Mouse (Mus musculus) v-Abl transformed pro-B cells (cell line): Measurements from ENCODE around the gene Dst.

ENCODE experiments used
- in situ Hi-C, 2 experiments: fragments of 400-800 bp; cut with MboI; formaldehyde crosslinking; loops; one replicate each; pipeline ENCODE4 v1.15.1; 2025; ENCODE audit not compliant: unreplicated experiment in 2 of 2

Dst gene

DNA sequence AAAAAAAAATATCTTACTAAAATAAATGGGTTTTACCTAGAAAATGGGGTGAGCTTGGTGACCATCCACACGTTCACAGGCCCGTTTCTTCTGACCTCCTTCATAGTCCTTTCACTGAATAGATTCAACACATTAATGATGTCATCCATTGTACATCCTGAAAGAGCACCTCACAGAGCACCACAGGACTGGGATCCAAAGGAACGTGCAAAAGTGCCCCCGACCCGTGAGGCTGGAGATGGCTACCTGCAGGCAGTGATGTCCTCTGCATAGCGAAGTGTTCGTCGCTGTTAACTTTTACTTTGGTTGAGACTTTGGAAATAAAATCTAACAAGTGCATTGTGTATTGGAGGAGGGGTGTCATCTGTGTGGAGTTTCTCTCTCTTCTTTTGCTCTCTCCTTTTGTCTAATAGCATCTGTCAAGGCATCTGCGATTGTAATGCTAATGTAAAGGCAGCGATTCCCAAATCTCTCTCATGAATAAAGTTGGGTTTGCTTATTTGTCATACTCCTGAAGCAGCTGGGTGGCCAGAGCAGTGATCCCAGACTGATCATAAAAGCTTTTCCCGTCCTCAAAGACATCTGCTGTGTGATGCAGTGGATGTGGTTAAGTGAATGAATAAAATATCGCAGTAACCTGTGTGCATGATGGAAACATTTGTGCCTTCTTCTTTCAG is 275.4 kb downstream of the Dst start:
- in situ Hi-C loops = no loop called here

DNA sequence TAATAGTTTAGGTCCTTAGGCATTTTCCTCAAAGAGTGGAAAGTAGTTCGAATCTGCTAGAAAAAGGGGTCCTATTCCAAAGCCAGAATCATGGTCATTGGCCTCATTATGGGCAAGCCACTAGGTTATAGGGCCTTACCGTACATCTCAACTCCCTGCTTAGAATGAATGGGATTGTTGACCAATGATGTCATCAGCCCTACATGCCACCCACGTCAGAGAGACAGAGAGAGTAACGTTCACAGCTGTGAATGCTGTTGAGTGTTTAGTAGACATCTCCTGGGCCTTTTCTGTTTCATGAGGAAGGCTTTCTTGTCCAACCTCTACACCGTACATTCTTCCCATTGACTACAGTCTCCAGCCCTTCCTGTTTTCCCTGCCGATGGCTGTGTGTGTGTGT is 276.2 kb downstream of the Dst start:
- in situ Hi-C loops = no loop called here

GRCm38 (mm10) chr1:34186033-34186432 is 278.0 kb downstream of the Dst start:
- in situ Hi-C loops = no loop called here

GRCm38 (mm10) chr1:34187501-34187900 is 279.5 kb downstream of the Dst start:
- in situ Hi-C loops = no loop called here

- in situ Hi-C loops = no loop called here
These were observed 280.8 kb downstream of the Dst start for GRCm38 (mm10) chr1:34188721-34189236.

GRCm38 (mm10) chr1:34189318-34189717 is 281.3 kb downstream of the Dst start:
- in situ Hi-C loops = no loop called here

DNA sequence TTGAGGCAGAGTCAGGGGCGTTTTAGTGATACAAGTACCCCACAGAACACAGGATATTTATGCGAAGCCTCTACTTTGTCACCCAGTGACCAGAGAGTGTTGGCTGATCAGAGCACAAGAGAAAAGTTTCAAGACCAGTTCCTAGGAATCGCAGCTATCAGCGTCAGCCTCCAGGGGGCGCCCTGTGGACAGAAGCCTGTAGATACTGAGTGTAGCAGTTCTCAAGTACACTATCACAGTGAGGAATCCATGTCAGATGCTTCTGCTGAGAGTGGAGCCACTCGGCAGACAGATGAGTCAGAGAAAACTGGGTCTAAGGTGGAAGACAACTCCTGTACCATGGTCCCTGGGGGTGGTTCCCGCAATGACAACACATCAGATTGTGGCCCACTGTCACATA is 281.9 kb downstream of the Dst start:
- in situ Hi-C loops = no loop called here

- in situ Hi-C loops = no loop called here
These were observed 284.1 kb downstream of the Dst start for GRCm38 (mm10) chr1:34192174-34192573.

GRCm38 (mm10) chr1:34200791-34201190 is 292.8 kb downstream of the Dst start:
- in situ Hi-C loops = loop anchor here (25.0 kb wide), 1 partner anchor 662 kb away; no protein-coding TSS in a partner anchor

GRCm38 (mm10) chr1:34201483-34201882 is 293.5 kb downstream of the Dst start:
- in situ Hi-C loops = loop anchor here (25.0 kb wide), 1 partner anchor 661 kb away; no protein-coding TSS in a partner anchor

- in situ Hi-C loops = loop anchor here (25.0 kb wide), 1 partner anchor 651 kb away; no protein-coding TSS in a partner anchor
These were observed 303.7 kb downstream of the Dst start for GRCm38 (mm10) chr1:34211704-34212103.

- in situ Hi-C loops = loop anchor here (25.0 kb wide), 1 partner anchor 646 kb away; no protein-coding TSS in a partner anchor
These were observed 308.4 kb downstream of the Dst start for GRCm38 (mm10) chr1:34216456-34216855.

GRCm38 (mm10) chr1:34218323-34218722 is 310.3 kb downstream of the Dst start:
- in situ Hi-C loops = loop anchor here (25.0 kb wide), 1 partner anchor 644 kb away; no protein-coding TSS in a partner anchor

DNA sequence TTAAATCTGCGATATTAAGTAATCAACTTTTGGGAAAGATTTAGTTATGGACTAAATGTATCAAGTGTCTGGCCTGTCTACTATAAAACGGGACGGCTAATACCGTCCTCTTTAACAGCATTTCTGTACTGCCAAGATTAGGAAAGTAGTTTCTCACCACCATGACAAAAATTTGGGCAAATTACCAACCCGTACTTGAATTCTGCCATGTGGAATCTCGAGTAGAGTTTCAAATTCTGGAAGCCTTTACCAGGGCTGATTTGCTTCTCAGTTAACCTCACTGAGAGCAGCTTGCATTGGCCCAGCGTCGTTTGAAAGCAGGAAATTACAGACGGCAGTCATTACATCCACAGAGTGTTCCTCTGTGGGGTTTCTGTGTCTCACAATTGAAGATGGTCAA is 310.8 kb downstream of the Dst start:
- in situ Hi-C loops = loop anchor here (25.0 kb wide), 1 partner anchor 644 kb away; no protein-coding TSS in a partner anchor

DNA sequence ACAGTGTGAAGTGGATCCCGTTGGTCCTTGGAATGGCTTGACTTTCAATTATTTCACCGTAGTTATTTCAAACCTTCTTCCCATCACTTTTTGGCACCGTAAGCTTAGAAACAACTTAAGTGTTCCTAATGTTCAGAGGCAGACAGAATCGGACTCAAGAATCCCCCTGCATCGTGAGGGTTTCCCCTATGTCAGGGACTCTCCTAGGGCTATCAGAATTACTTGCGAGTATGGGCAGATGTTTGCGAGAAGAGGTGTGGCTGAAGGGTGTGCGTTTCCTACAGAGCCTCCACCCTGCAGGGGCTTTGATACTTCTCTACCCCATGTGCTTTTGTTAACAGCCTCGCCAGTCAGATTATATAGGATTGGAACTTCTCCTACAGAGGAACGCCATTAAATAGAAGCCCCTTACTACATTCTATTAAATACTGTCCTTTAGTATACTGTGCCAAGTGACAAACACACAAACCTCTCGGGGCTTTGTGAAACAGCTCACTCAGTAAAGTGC is 312.1 kb downstream of the Dst start:
- in situ Hi-C loops = loop anchor here (5.0 to 25.0 kb wide), 3 partner anchors 187 to 642 kb away; no protein-coding TSS in a partner anchor

- in situ Hi-C loops = loop anchor here (5.0 to 25.0 kb wide), 3 partner anchors 183 to 638 kb away; no protein-coding TSS in a partner anchor
These were observed 315.8 kb downstream of the Dst start for GRCm38 (mm10) chr1:34223866-34224265.

GRCm38 (mm10) chr1:34227676-34228075 is 319.7 kb downstream of the Dst start:
- in situ Hi-C loops = no loop called here

- in situ Hi-C loops = no loop called here
These were observed 323.0 kb downstream of the Dst start for GRCm38 (mm10) chr1:34231041-34231440.

DNA sequence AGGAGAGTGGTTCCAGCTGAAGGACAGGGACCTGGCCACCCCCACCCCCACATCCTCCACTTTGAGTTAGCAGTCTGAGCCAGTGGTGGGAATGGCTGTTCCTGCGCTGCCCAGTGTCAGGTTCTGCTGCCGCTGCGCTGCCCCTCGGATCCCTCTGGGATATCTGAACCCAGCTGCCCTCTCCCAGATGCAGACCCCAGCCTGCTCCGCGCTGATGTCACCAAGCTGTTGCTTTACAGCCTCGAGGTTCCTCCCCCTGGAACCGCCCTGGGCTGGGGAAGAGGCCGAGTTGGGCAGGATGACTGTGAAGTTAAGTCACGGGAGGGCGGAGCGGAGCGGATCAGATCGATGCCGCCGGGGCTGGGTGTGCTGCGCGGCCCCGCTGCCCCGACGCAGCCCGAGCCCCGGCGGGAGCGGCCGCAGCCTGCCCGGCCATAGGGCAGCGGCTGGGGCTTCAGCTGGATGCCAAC is 328.3 kb downstream of the Dst start:
- in situ Hi-C loops = no loop called here

DNA sequence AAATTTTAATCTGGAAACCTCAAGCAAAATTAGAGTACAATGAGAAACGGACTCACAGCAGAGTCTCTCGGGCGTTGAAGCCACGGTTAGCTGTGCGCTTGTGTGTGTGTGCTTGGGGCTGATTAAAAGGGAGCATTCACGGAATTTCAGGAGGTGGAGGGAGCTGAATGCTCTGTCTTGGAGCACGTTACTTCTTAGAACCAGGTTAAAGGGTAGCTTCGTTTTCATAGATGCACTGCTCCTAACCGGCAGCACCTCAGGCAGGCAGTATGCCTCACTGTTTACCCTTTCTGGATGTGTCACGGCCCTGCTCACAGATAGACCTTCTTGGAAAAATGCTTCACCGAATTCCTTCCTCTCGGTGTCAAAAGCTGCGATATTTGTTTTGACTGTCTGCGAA is 329.2 kb downstream of the Dst start:
- in situ Hi-C loops = no loop called here

DNA sequence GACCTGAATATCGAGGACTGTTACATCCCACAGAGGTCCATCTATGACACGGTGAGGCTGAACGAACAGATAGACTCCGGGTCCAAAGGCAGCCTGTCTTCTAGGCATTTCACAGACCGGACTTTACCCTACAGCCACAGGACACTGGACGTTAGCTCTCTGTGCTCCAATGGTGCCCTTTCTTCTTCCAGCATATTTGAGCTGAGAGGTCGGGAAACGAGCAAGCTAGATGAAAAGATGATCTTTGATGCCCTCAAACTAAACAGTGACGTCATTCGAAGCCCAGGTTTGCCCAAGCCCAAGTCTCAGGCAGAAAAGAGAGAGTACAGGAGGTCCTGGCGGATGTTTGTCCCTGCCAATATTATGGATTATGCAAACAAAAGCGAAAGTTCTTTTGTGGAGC is 329.7 kb downstream of the Dst start:
- in situ Hi-C loops = no loop called here

DNA sequence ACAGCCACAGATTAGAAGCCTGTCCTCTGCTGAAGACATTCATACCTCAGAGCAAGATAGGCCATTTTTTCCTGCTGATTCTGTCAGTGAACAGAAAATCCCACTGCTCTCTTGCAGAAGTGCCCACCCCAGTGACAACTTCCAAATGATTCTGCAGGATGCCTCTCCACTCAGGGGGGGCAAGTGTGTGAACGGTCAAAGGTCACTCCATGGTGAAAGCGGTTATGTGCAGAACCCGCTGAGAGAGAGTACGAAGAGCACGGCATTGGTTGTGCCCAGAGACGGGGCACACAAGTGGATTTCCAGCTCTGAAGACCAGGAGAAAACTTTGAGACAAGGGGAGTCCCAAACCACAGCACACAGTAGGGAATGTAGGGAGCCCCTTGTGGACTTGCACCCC is 330.2 kb downstream of the Dst start:
- in situ Hi-C loops = no loop called here
